Mouse (Mus musculus) gastrocnemius, postnatal 4 days (tissue): ENCODE data around the gene Hcrt. TPM values are rescaled to one million over a fixed set of nuclear protein-coding genes. Genes with fewer than 3 reads are reported as not detected.
A peak's percentile ranks its signal among the peaks of the same experiment; 100 is the strongest.

ENCODE experiments used
- DNase-seq, 2 experiments: peaks; one replicate each; pipeline ENCODE4 v3.0.0; 2021 to 2022; ENCODE audit warnings: low spot score in 2 of 2, mixed read lengths in 2 of 2
- total RNA-seq, 2 experiments: library from RNA; stranded (reverse); gene quantifications; 2 replicates each; pipeline ENCODE4 v1.2.3; 2021

The Hcrt gene
- total RNA-seq, 2 experiments from 2014 or later = not detected

- no peak for DNase-seq
Observed at GRCm38 (mm10) chr11:100769980-100770379, 7.2 kb upstream of the Hcrt start.

DNA sequence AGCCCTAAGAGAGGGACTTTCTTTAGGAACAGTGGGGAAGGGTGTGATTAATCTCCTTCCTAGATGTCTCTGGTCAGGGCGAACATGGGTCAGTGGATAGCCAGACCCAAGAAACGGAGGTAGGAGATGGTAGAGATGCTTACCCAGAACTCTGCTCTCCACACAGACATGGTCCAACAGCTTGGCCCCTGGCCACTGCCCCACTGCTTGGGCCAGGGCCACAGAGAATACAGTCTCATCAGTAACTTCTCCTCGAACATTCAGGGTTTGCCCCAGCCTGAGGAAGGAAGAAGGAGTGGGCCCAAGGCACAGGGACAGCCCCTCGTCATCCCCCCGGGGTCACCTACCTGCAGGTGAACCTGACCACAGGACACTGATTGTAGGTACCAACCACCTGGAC is 5.1 kb upstream of the Hcrt start:
- DNase-seq = no peak

GRCm38 (mm10) chr11:100766726-100767125 is 4.0 kb upstream of the Hcrt start:
- no peak for DNase-seq

- DNase-seq = peak; percentile 78 to 85
Observed at GRCm38 (mm10) chr11:100761547-100762045, 1.1 kb downstream of the Hcrt start.

GRCm38 (mm10) chr11:100759611-100760233 is 3.0 kb downstream of the Hcrt start, which contains the start of gene Kcnh4:
Gene Kcnh4, minus strand, starts transcription at chr11:100759942.
- DNase-seq = no peak

GRCm38 (mm10) chr11:100758707-100759610 is 3.8 kb downstream of the Hcrt start:
- DNase-seq = peak in 1 of 2 experiments; percentile 59

GRCm38 (mm10) chr11:100757566-100757965 is 5.2 kb downstream of the Hcrt start:
- no peak for DNase-seq

- DNase-seq = no peak
Observed at GRCm38 (mm10) chr11:100756476-100756875, 6.3 kb downstream of the Hcrt start.

DNA sequence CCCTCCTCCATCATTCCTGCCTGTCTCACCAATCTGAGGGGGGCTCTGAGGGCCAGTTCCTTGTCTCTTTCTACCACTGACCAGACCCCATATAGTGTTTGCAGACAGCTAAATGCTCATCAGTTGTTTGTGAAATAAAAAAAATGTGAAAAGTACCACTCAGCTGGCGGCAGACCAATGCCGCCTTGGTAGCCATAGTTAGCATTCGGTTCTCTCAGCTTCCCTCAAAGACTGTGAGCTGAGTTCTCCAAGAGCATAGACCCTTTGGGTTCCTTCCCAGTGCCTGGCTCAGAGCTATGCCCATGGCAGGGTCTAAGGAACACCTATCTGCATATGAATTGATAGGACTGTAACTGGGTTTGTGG is 8.1 kb downstream of the Hcrt start:
- DNase-seq = no peak

GRCm38 (mm10) chr11:100754021-100754692 is 8.6 kb downstream of the Hcrt start:
- no peak for DNase-seq

- no peak for DNase-seq
Observed at GRCm38 (mm10) chr11:100752294-100752693, 10.4 kb downstream of the Hcrt start.

DNA sequence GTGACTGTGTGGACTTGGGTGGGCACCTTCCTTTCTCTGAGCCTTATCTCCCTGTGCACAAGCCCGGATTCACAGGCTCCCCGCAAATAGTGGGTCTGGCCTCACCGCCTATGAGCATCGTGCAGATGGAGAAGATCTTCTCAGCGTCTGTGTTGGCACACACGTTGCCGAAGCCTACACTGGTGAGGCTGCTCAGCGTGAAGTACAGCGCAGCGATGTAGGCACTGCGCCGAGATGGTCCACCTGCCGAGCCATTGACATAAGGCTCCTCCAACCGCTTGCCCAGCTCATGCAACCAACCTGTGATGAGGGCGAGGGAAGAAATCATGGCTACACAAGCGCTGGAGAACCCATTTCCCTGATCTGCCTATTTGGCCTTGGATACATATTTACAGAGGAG is 12.6 kb downstream of the Hcrt start:
- no peak for DNase-seq

DNA sequence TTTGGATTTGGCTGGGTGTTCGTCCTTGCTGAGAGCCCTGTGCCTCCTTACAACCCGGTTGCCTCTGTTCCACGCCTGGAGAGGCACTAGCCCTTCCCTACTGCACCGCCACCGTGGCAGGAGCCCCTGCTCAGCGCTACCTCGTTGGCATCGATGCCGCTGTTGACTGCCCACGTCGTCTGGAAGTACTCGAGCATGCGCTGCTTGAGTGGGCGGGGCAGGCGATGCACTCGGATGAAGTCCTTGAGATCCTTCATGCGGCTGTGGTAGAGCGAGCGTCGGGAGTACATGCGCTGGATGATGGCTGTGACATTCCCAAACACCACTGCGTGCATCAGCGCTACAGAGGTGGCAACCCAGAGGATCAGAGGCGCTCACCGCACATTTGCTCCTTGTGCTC is 13.3 kb downstream of the Hcrt start:
- DNase-seq = no peak

- DNase-seq = no peak
Observed at GRCm38 (mm10) chr11:100748620-100749019, 14.1 kb downstream of the Hcrt start.

DNA sequence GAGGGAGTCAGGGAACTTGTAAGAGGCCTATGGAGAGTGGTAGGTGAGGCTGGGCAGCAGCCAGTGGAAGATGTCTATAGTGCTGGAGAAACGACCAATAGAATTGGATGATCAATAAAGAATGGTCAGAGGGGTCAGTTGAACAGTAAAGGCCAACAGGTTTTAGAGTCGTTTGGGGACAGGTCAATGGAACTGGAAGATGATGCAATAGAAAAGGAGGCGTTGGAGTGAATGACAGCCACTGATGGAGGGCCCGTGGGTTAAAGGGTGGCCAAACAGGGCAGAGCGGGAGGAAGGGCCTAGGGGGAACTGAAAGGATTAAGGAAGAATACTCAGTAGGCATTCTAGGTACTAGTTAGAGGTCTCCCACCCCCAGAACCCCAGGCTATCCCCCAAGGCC is 15.6 kb downstream of the Hcrt start:
- DNase-seq = no peak

DNA sequence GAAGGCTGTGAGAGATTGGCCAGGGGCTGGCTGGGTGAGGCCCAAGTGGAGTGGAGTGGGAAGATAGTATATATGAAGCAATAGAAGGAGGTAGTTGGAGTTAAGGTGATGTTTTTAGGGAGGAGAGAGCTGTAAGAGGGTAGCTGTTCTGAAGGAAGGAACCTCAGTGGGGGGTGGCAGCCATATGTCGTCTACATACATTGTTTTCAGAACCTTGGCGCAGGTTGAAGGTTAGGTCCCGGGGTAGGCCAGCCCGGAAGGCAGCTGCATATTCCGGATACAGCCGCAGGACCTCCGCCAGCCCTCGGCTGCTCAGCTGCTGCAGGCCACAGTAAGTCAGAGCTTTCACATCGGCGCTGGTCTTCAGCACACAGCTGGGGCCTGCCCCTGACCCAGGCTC is 16.2 kb downstream of the Hcrt start:
- no peak for DNase-seq

GRCm38 (mm10) chr11:100745085-100745484 is 17.6 kb downstream of the Hcrt start:
- DNase-seq = no peak

- DNase-seq = peak; percentile 53 to 81
Observed at GRCm38 (mm10) chr11:100741348-100741747, 21.4 kb downstream of the Hcrt start.

DNA sequence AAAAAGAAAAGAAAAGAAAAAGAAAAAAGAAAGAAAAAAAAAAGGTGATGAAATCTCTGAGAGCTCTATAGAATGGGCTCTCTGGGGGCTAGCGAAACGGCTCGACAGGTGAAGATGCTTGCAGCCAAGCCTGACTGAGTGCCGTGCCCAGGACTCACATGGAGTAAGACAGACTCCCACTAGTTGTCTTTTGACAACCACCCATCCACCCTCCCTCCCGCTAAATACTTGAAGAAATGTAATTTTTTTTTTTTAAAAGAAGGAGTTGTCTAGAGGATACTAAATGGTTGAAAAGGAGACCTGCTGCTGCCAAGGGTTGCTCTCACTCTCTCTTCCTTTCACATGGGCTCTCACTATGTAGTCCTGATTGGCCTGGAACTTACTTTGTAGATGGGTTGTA is 24.0 kb downstream of the Hcrt start:
- peak in 1 of 2 experiments; percentile 11 for DNase-seq

- peak; percentile 93 to 98 for DNase-seq
Observed at GRCm38 (mm10) chr11:100738066-100738604, 24.6 kb downstream of the Hcrt start, which contains the start of gene Rab5c. Gene Rab5c, minus strand, starts transcription at chr11:100738215.

DNA sequence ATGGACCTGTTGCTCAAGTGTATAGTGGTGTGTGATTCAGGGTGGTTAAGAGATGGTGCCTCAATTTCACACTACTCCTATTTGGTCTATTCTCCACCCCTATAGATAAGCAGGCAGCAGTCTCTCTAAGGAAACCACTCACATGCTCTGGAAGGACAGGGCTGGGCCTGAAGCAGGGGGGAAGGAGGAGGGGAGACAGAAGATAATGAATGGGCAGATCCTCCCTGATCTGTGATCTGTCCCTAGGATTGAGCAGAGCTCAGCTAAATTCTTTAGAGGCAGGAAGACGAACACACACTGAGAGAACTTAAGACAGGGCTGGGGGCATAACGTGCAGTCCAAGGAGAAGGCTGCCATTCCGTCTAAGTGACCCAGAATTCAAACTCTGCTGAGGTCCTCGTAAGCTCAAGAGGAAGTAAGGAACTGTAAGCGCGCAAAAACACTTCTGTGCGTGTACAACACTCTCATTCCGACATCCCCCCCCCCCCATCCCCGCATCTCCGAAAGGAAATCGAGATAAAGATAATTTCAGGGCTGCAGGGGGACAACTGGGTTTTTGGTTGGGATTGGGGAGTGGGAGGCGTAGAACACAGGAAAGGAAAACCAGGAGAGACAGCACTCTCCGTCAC is 25.5 kb downstream of the Hcrt start:
- no peak for DNase-seq
